Mouse (Mus musculus) forebrain, postnatal 0 days (tissue): ENCODE measurements around the gene Sco1. TPM values are rescaled to one million over a fixed set of nuclear protein-coding genes. Genes with fewer than 3 reads are reported as not detected.

Experiments used
- ATAC-seq: fragments of 200-750 bp; cut with Nextera tagmentation; 2 replicates; pipeline ENCODE4 v1.8.0; 2017; ENCODE audit warnings: mild to moderate bottlenecking, moderate library complexity
- DNase-seq: peaks from one replicate; pipeline ENCODE4 v3.0.0-alpha.2; 2015
- H3K27ac ChIP-seq: fragments of 300-500 bp; sonication (generic); 2 replicates; pipeline ENCODE4 v1.5.1; 2014; ENCODE audit warnings: low read depth, mild to moderate bottlenecking, antibody characterized with exemption, low read length, moderate library complexity, mixed read lengths
- H3K27me3 ChIP-seq: fragments of 300-500 bp; sonication (generic); 2 replicates; pipeline ENCODE4 v1.6.1; 2014; ENCODE audit warnings: mild to moderate bottlenecking, low read length, mixed read lengths; ENCODE audit not compliant: insufficient read depth
- H3K36me3 ChIP-seq: fragments of 300-500 bp; sonication (generic); 2 replicates; pipeline ENCODE4 v1.6.1; 2014; ENCODE audit warnings: mild to moderate bottlenecking, moderate library complexity; ENCODE audit not compliant: insufficient read depth
- H3K4me1 ChIP-seq: fragments of 300-500 bp; sonication (generic); 2 replicates; pipeline ENCODE4 v1.6.1; 2014; ENCODE audit warnings: antibody characterized with exemption; ENCODE audit not compliant: insufficient read depth
- H3K4me2 ChIP-seq: fragments of 300-500 bp; sonication (generic); 2 replicates; pipeline ENCODE4 v1.6.1; 2014; ENCODE audit warnings: low read depth, mild to moderate bottlenecking, moderate library complexity
- H3K4me3 ChIP-seq: fragments of 300-500 bp; sonication (generic); 2 replicates; pipeline ENCODE4 v1.5.1; 2014; ENCODE audit warnings: low read depth, low read length, mixed read lengths
- H3K9ac ChIP-seq: fragments of 300-500 bp; sonication (generic); 2 replicates; pipeline ENCODE4 v1.6.1; 2014; ENCODE audit warnings: mild to moderate bottlenecking
- H3K9me3 ChIP-seq: fragments of 300-500 bp; sonication (generic); 2 replicates; pipeline ENCODE4 v1.6.1; 2016; ENCODE audit warnings: low read length
- CTCF ChIP-seq: sonication (generic); IDR thresholded peaks from 2 replicates; pipeline ENCODE4 v1.5.1; 2016; ENCODE audit warnings: antibody characterized with exemption, control low read depth, low read depth
- WGBS: fragments of 180-500 bp; shearing (Covaris S2); extraction: QIAGEN DNeasy Blood & Tissue Kit; methylation state at CpG from one replicate; pipeline ENCODE4 v1.1.7; 2014; 5-methylcytosine and 5-hydroxymethylcytosine counted together
- polyA plus RNA-seq: library from polyadenylated mRNA; unstranded; fragments of >200 nt; fragmentation: Nextera tagmentation; extraction: Ambion mirVana; gene quantifications from 2 replicates; pipeline ENCODE4 v1.2.1, GENCODE M21; 2015
- total RNA-seq: library from RNA; depleted of rRNA; stranded (reverse); fragments of >200 nt; gene quantifications from 2 replicates; pipeline ENCODE4 v1.2.3, GENCODE M21; 2014

The Sco1 gene
- total and polyA plus RNA-seq, 2 experiments from 2014 or later = 13.9 to 18.3 TPM

- Histone ChIP-seq H3K9ac (no peak overlapping the region), H3K27me3 (no peaks in the 10 kb centered on the region), H3K36me3 (peaks cover 36% of the 10 kb centered on the region), H3K9me3 (no peaks in the 10 kb centered on the region), H3K4me3 (no peak overlapping the region), H3K4me2 (no peak overlapping the region), H3K4me1 (no peaks in the 10 kb centered on the region), H3K27ac (no peak overlapping the region)
- TF ChIP-seq CTCF = no peak
- 35% methylated on average over 8 of the region's 8 CpGs for WGBS
- DNase-seq (no peak), ATAC-seq (no peak)
Observed at GRCm38 (mm10) chr11:67043007-67043406, 9.5 kb upstream of the Sco1 start.

- H3K27ac ChIP-seq = no peak overlapping the region
- DNase-seq (no peak), ATAC-seq (no peak)
- H3K36me3 ChIP-seq = peaks cover 25% of the 10 kb centered on the region
- H3K9me3 ChIP-seq = no peaks in the 10 kb centered on the region
- H3K4me1 ChIP-seq = no peaks in the 10 kb centered on the region
- H3K27me3 ChIP-seq = no peaks in the 10 kb centered on the region
- no peak overlapping the region for H3K4me2 ChIP-seq
- no peak for TF ChIP-seq CTCF
- 90% methylated on average over 6 of the region's 6 CpGs for WGBS
- no peak overlapping the region for H3K9ac ChIP-seq
- H3K4me3 ChIP-seq = no peak overlapping the region
Observed at GRCm38 (mm10) chr11:67044959-67045358, 7.5 kb upstream of the Sco1 start.

GRCm38 (mm10) chr11:67047199-67047598 lies 5.3 kb upstream of the Sco1 start:
- no peak for TF ChIP-seq CTCF
- no peaks in the 10 kb centered on the region for H3K27me3 ChIP-seq

GRCm38 (mm10) chr11:67048496-67048895 lies 4.0 kb upstream of the Sco1 start:
- DNase-seq = no peak
- no peak overlapping the region for H3K4me2 ChIP-seq
- H3K4me1 ChIP-seq = peaks cover 5% of the 10 kb centered on the region
- peaks cover 4% of the 10 kb centered on the region; the same call in 1 of the 2 replicates for H3K36me3 ChIP-seq
- no peak for ATAC-seq
- H3K4me3 ChIP-seq = no peak overlapping the region
- WGBS = 91% methylated on average over 8 of the region's 8 CpGs
- no peak overlapping the region for H3K27ac ChIP-seq
- no peak for TF ChIP-seq CTCF
- H3K9me3 ChIP-seq = no peaks in the 10 kb centered on the region
- no peaks in the 10 kb centered on the region for H3K27me3 ChIP-seq
- no peak overlapping the region for H3K9ac ChIP-seq

More at GRCm38 (mm10) chr11:67047199-67047598, 5.3 kb upstream of the Sco1 start:
- H3K4me1 ChIP-seq = no peaks in the 10 kb centered on the region
- no peaks in the 10 kb centered on the region for H3K9me3 ChIP-seq
- peaks cover 4% of the 10 kb centered on the region; the same call in 1 of the 2 replicates for H3K36me3 ChIP-seq
- H3K9ac ChIP-seq = no peak overlapping the region
- H3K4me2 ChIP-seq = no peak overlapping the region
- no peak for DNase-seq
- no peak overlapping the region for H3K27ac ChIP-seq
- no peak overlapping the region for H3K4me3 ChIP-seq
- 90% methylated on average over 5 of the region's 5 CpGs for WGBS
- no peak for ATAC-seq

DNA sequence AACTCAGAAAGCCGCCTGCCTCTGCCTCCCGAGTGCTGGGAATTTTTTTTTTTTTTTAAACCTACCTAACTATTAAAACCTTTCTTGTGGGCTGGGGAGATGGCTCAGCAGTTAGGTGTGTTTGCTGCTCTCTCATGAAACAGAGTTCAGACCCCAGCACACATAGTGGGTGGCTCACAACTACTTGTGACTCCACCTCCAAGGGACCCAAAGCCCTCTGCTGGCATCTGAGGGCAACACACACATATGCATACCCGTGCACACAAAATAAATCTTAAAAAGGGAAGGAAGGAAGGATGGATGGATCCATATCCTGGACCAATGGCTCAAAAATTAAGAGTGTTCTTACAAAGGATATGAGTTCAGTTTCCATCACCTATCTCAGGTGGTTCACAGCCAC lies 3.2 kb upstream of the Sco1 start:
- DNase-seq = no peak
- Histone ChIP-seq H3K4me1 (peaks cover 8% of the 10 kb centered on the region), H3K27ac (no peak overlapping the region), H3K4me3 (no peak overlapping the region), H3K9ac (no peak overlapping the region), H3K27me3 (no peaks in the 10 kb centered on the region), H3K4me2 (no peak overlapping the region), H3K9me3 (no peaks in the 10 kb centered on the region), H3K36me3 (peaks cover 4% of the 10 kb centered on the region; the same call in 1 of the 2 replicates)
- ATAC-seq = no peak
- 86% methylated on average over 3 of the region's 3 CpGs for WGBS
- no peak for TF ChIP-seq CTCF

DNA sequence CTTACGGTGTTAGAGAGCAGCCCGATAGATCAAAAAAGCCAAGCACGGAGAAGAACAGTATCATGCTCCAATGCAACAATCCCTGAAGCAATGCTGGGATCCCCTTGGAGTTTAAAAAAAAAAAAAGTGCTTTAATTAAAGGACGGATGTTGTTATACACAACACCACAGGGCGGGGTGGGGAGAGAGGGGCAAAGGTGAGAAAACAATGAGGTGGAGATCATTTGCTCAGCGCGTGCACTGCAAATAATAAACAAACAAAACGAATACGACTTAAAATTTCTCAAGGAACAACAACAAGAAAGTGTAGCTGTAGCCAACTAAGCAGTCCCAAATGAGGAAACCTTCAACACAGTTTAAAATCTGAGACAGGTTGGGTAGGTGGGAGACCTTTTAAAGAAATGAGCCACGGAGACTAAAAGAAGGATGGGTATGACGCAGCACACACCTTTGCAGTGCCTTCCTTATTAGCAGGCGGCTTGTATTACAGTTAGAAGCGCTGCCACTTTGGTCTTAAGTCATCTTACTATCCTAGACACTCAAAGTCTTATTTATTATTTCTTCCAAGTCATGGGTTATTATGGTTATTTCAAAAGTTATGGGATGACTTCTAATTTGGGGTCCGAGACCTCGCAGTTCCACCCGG lies 672 bp upstream of the Sco1 start:
- DNase-seq (no peak), ATAC-seq (peak; percentile 61; the same call in 1 of the 2 replicates)
- Histone ChIP-seq H3K4me3 (peak overlapping the region; percentile 94), H3K27ac (peak overlapping the region; percentile 70; the same call in 1 of the 2 replicates), H3K4me1 (peaks cover 8% of the 10 kb centered on the region), H3K27me3 (no peaks in the 10 kb centered on the region), H3K4me2 (peak overlapping the region; percentile 58), H3K36me3 (peaks cover 14% of the 10 kb centered on the region), H3K9ac (peak overlapping the region; percentile 75), H3K9me3 (no peaks in the 10 kb centered on the region)
- no peak for TF ChIP-seq CTCF
- 8% methylated on average over 16 of the region's 16 CpGs for WGBS

- 90% methylated on average over 8 of the region's 8 CpGs for WGBS
- no peak overlapping the region for H3K9ac ChIP-seq
- no peak for TF ChIP-seq CTCF
- no peak overlapping the region for H3K27ac ChIP-seq
- H3K4me1 ChIP-seq = peaks cover 8% of the 10 kb centered on the region
- H3K36me3 ChIP-seq = peaks cover 36% of the 10 kb centered on the region
- H3K27me3 ChIP-seq = no peaks in the 10 kb centered on the region
- DNase-seq (no peak), ATAC-seq (no peak)
- H3K9me3 ChIP-seq = no peaks in the 10 kb centered on the region
- H3K4me3 ChIP-seq = no peak overlapping the region
- H3K4me2 ChIP-seq = no peak overlapping the region
Observed at GRCm38 (mm10) chr11:67054754-67055365, 2.4 kb downstream of the Sco1 start.
